Mouse (Mus musculus): ENCODE measurements around the gene Kdm5c. TPM values are rescaled to one million over a fixed set of nuclear protein-coding genes. Genes with fewer than 3 reads are reported as not detected.

The Kdm5c gene
- 7.2 and 9.8 TPM in 2 replicates for polyA plus RNA-seq (2015; fragmentation: Nextera tagmentation; extraction: Ambion mirVana)

DNA sequence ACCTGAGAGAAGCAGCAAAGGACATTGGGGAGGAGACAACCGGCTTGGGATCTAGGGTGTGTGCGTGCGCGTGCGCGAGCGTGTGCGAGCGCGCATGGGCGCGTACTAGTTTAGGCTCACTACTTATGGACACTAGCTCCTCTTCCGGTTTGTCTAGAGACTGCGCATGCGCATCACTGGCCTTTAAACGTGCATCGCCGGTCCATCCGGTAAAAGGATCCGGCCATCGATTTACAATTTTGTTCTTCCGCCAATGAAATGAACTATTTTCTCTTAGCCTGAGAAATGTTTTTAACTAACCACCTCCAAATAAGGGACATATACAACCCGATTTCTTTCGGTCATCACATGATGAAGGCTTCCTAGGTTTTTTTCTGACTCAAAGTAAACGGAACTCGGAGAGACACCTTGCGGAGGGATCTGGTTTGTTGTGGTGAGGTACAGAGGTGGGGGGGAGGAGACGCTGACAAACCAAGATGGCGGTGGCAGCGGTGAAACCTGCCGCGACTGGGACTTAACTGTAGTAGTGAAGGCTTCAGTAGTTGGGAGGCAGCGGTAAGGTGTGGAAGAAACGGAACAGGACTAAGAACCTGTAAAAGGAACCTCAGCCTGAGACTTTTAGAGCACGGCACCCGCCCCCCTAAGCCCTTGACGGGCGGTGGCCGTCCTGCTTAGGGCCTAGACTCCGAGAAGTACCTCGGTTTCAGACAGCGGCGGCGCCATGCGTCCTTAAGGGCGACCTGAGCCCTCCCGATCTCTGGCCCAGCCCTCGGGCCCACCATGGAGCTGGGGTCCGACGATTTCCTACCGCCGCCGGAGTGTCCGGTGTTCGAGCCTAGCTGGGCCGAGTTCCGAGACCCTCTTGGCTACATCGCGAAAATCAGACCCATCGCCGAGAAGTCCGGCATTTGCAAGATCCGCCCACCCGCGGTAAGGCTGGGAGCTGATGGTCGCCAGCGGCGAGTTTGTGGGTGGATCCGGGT, at the start of gene Kdm5c:
Gene Kdm5c (plus strand): TSS at position 240 of the 983 bp plus-strand sequence.
- Histone ChIP-seq H3K4me1 (ENCODE audit: insufficient read depth) (peaks cover 15% of the 10 kb centered on the region), H3K4me3 (ENCODE audit: low read depth, low read length) (peak within 1 kb of the TSS; percentile 87), H3K27ac (ENCODE audit: low read depth) (peak within 1 kb of the TSS; percentile 85), H3K9ac (replicated peaks) (peak within 1 kb of the TSS; percentile 94), H3K27me3 (ENCODE audit: insufficient read depth, low read length) (no peaks in the 10 kb centered on the region), H3K4me2 (ENCODE audit: low read depth, low read length) (peak within 1 kb of the TSS; percentile 85), H3K9me3 (ENCODE audit: low read length) (no peaks in the 10 kb centered on the region), H3K36me3 (replicated peaks; ENCODE audit: insufficient read depth, low read length) (peaks cover 7% of the 10 kb centered on the region)
- ATAC-seq = peak; percentile 97
- 1% methylated on average over 69 of the region's 69 CpGs for WGBS (ENCODE audit: insufficient replicate concordance)
- peak; percentile 94 for DNase-seq
- TF ChIP-seq CTCF (IDR thresholded peaks at IDR 0.05; ENCODE audit: low read depth) (peak; percentile 7; the same call in 1 of the 2 replicates), EP300 (IDR thresholded peaks at IDR 0.05; ENCODE audit: low read depth) (peak; percentile 86)

DNA sequence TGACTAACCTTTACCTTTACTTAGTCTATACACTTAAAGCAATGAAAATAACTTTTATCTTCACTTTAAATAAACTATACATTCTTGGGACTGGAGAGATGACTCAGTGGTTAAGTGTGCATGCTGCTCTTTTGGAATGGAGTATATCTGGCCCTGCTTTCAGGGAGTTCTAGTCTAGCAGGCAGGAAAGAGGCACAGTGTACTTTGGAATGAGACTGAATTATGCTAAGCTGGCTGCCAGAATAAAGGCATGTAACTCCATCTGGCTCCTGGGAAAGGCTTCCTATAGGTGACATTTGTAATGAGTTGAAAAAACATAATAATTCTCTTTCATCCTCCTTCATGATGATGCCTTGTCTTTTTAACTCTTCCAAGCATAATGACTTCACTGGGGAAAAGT, 45.7 kb upstream of the Kdm5c start:
- no peak overlapping the region for H3K4me2 ChIP-seq (ENCODE audit: low read depth, low read length)
- no peak for ATAC-seq

DNA sequence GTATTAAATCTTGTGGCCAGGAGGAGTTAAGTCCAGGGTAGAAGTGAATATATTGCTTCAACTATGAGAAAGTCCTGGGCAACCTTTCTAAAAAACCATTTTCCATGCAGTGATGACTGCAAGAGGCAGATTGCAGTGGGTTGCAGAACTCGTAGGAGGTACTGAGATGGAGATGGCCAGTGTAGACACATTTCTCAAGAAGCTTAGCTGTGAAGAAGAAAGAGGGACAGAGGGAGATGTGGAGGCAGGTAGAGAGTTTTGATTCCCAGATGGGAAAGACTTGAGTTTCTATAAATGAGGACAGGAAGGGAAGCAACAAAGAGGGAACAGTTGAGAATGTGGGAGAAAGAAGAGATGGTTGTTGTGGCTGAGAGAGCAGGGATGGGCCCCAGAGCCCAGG, 41.6 kb upstream of the Kdm5c start:
- H3K9me3 ChIP-seq (ENCODE audit: low read length) = no peaks in the 10 kb centered on the region
- H3K4me2 ChIP-seq (ENCODE audit: low read depth, low read length) = no peak overlapping the region
- 60% methylated on average over 1 of the region's 1 CpGs for WGBS (ENCODE audit: insufficient replicate concordance)
- H3K4me3 ChIP-seq (ENCODE audit: low read depth, low read length) = no peak overlapping the region
- ATAC-seq (no peak), DNase-seq (no peak)
- H3K27me3 ChIP-seq (ENCODE audit: insufficient read depth, low read length) = no peaks in the 10 kb centered on the region; the same call in 1 of the 2 replicates
- H3K27ac ChIP-seq (ENCODE audit: low read depth) = no peak overlapping the region
- no peak overlapping the region for H3K9ac ChIP-seq (replicated peaks)
- TF ChIP-seq EP300 (IDR thresholded peaks at IDR 0.05; ENCODE audit: low read depth) = no peak
- TF ChIP-seq CTCF (IDR thresholded peaks at IDR 0.05; ENCODE audit: low read depth) = no peak
- no peaks in the 10 kb centered on the region for H3K4me1 ChIP-seq (ENCODE audit: insufficient read depth)
- H3K36me3 ChIP-seq (replicated peaks; ENCODE audit: insufficient read depth, low read length) = no peaks in the 10 kb centered on the region

More for the DNA sequence above, 45.7 kb upstream of the Kdm5c start:
- DNase-seq = no peak
- H3K27ac ChIP-seq (ENCODE audit: low read depth) = no peak overlapping the region
- H3K4me1 ChIP-seq (ENCODE audit: insufficient read depth) = no peaks in the 10 kb centered on the region
- no peaks in the 10 kb centered on the region for H3K36me3 ChIP-seq (replicated peaks; ENCODE audit: insufficient read depth, low read length)
- no peaks in the 10 kb centered on the region for H3K27me3 ChIP-seq (ENCODE audit: insufficient read depth, low read length)
- H3K4me3 ChIP-seq (ENCODE audit: low read depth, low read length) = no peak overlapping the region
- H3K9me3 ChIP-seq (ENCODE audit: low read length) = no peaks in the 10 kb centered on the region
- no peak for TF ChIP-seq CTCF (IDR thresholded peaks at IDR 0.05; ENCODE audit: low read depth)
- TF ChIP-seq EP300 (IDR thresholded peaks at IDR 0.05; ENCODE audit: low read depth) = no peak
- H3K9ac ChIP-seq (replicated peaks) = no peak overlapping the region

DNA sequence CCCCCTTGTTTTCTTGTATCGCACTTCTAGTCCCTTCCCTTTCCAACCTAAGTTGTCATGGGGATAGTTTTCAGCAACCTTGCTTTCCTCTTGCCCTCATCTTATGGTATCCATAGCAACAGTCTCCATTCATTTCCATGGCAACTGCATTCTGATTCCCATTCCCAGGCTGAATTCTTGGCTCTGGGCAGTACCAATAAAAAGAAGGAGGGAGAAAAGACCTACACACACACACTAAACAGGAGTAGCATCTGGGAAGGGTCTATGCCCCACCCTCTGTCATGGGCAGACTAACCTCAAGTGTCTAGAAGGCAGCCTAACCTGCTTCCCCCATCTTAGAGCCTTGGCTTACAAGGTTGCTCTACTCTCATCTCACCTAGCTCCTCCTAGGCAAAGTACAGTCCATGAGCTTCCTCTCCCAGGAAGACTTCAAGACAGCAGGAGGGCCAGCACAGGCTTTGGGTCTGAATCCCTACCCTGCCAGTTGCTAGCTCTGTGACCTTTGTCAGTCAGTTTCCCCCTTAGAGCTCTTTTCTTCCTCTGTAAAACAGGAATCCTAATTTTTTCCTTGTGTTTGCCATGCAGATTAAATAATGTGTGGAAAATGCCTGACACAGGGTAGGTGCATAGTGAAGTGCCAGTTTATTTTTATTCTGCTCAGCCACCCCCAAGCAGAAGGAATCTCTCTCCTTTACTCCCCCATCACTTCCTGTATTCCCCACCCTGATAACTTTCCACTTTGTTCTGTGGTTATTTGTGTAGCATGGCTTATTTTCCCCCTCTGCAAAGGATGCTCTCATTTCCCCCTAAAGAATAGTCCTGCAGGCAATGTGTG, 34.8 kb upstream of the Kdm5c start:
- H3K4me3 ChIP-seq (ENCODE audit: low read depth, low read length) = no peak overlapping the region
- DNase-seq = no peak
- no peak overlapping the region for H3K4me2 ChIP-seq (ENCODE audit: low read depth, low read length)
- no peaks in the 10 kb centered on the region; the same call in 1 of the 2 replicates for H3K27me3 ChIP-seq (ENCODE audit: insufficient read depth, low read length)
- WGBS (ENCODE audit: insufficient replicate concordance) = 68% methylated on average over 1 of the region's 1 CpGs
- H3K4me1 ChIP-seq (ENCODE audit: insufficient read depth) = no peaks in the 10 kb centered on the region
- no peak for TF ChIP-seq CTCF (IDR thresholded peaks at IDR 0.05; ENCODE audit: low read depth)
- TF ChIP-seq EP300 (IDR thresholded peaks at IDR 0.05; ENCODE audit: low read depth) = no peak
- no peaks in the 10 kb centered on the region for H3K9me3 ChIP-seq (ENCODE audit: low read length)
- ATAC-seq = no peak
- H3K9ac ChIP-seq (replicated peaks) = no peak overlapping the region
- no peaks in the 10 kb centered on the region for H3K36me3 ChIP-seq (replicated peaks; ENCODE audit: insufficient read depth, low read length)
- no peak overlapping the region for H3K27ac ChIP-seq (ENCODE audit: low read depth)

DNA sequence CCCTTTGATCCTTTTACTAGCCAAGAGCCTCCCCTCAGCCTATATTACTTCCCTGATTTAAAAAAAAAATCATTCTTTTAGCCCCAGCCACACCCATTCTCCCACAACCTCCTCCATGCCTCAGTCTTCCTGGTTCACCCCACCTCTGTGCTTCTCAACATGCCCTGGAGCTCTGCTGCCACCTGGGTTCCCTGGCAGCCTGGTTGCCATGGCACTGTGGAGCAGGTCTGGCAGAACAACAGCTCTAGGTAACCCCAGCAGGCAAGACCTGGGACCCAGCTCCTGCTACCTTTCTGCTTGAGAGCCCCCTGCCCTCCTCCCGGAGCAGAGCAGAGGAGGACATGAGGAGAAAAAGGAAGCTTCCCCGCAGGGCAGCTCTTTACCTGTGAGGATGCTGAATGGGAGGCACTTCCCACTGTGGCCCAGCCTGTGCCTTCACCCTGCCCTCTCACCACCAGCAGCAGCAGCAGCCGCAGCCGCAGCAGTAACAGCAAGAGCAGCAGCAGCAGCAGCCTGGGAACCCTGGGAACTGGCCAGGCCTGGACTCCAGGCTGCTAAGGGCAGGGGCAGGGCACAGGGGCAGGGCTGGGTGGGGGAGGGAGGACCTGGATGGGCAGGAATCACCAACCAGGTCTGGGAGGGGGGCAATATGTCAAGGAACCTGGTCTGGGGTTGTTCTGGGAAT, 30.9 kb upstream of the Kdm5c start:
- no peak for ATAC-seq
- 66% methylated on average over 4 of the region's 4 CpGs for WGBS (ENCODE audit: insufficient replicate concordance)
- no peaks in the 10 kb centered on the region for H3K27me3 ChIP-seq (ENCODE audit: insufficient read depth, low read length)

More for the DNA sequence above, 30.9 kb upstream of the Kdm5c start:
- Histone ChIP-seq H3K9me3 (ENCODE audit: low read length) (no peaks in the 10 kb centered on the region), H3K4me2 (ENCODE audit: low read depth, low read length) (no peak overlapping the region), H3K27ac (ENCODE audit: low read depth) (no peak overlapping the region), H3K9ac (replicated peaks) (no peak overlapping the region), H3K4me3 (ENCODE audit: low read depth, low read length) (no peak overlapping the region), H3K36me3 (replicated peaks; ENCODE audit: insufficient read depth, low read length) (no peaks in the 10 kb centered on the region), H3K4me1 (ENCODE audit: insufficient read depth) (no peaks in the 10 kb centered on the region)
- no peak for DNase-seq
- no peak for TF ChIP-seq EP300 (IDR thresholded peaks at IDR 0.05; ENCODE audit: low read depth)
- no peak for TF ChIP-seq CTCF (IDR thresholded peaks at IDR 0.05; ENCODE audit: low read depth)
